In the genomic region with DNA sequence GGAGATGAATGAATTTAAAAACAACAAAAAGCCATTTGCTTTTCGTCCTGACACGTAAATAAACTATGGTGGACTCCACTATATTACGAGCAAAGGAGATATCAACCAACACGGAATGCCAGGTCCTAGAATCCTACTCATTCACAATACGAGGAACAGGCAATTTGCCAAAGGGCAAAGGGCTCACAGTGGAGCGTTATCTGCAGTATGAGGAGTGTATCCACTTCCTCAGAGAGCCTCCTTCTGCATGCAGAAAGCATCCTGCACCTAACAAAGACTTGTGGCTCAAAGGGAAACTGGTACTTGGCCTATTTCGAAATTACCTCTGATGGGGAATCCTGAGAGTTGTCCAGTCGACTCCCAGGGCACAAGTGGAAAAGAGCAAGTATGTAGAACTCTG, we compare ENCODE assay signal across 13 mouse cellular contexts.
A peak's percentile ranks its signal among the peaks of the same experiment; 100 is the strongest.
DNase-seq lines count a peak whose midpoint lies in the region; ATAC-seq and TF ChIP-seq lines count a peak whose summit lies in the region.
"Had no signal": no experiment of that assay in that cellular context is flagged by ENCODE, and none has a peak within 500 bp of the region (broad histone marks: within the 10 kb centered on the region; RNA-seq: fewer than 3 reads in every experiment).

No protein-coding gene starts in this region.

- WGBS in heart, embryonic 12.5 days, result 30% methylated on average over 8 of the region's 8 CpGs
- 46% methylated on average over 8 of the region's 8 CpGs for whole genome bisulfite sequencing in heart, embryonic 10.5 days
- 18% methylated on average over 8 of the region's 8 CpGs for WGBS in intestine, postnatal 0 days

- H3K4me3 ChIP-seq in heart, embryonic 12.5 days, result no peak overlapping the region
- H3K4me3 ChIP-seq in heart, embryonic 10.5 days, result no peak overlapping the region
- no peak overlapping the region for H3K4me3 ChIP-seq in intestine, postnatal 0 days (ENCODE audit: low read depth, low read length)
- no peak overlapping the region for H3K4me3 ChIP-seq in gastrocnemius, adult 2 months
- H3K4me3 ChIP-seq: layer of hippocampus, adult 2 months had no signal

- no peaks in the 10 kb centered on the region for H3K27me3 ChIP-seq in heart, embryonic 12.5 days (replicated peaks)
- H3K27me3 ChIP-seq in heart, embryonic 10.5 days (ENCODE audit: insufficient read depth, poor library complexity, severe bottlenecking), result no peaks in the 10 kb centered on the region
- H3K27me3 ChIP-seq in intestine, postnatal 0 days (replicated peaks; ENCODE audit: control insufficient read depth, insufficient read depth, low read length), result no peaks in the 10 kb centered on the region

- no peaks in the 10 kb centered on the region for H3K36me3 ChIP-seq in heart, embryonic 12.5 days
- no peaks in the 10 kb centered on the region for H3K36me3 ChIP-seq in heart, embryonic 10.5 days
- H3K36me3 ChIP-seq in intestine, postnatal 0 days (ENCODE audit: control insufficient read depth, insufficient read depth), result no peaks in the 10 kb centered on the region

- DNase-seq in heart, embryonic 10.5 days (ENCODE audit: low spot score), result no peak
- peak; percentile 13 for DNase-seq in adrenal gland, postnatal 25 days
- DNase-seq in lung, postnatal 36 days, result peak; percentile 75
- DNase-seq in spleen, adult 18-20 months, result no peak
- no peak for DNase-seq in gastrocnemius, adult 2 months
- DNase-seq in cerebellum, postnatal 4 days (ENCODE audit: low spot score in 2 of 2), result no peak
- DNase-seq: cerebellum, postnatal 36 days; gastrocnemius, postnatal 10 days; liver, postnatal 0 days; thymus, adult 2 months had no signal

- intact Hi-C loops in gastrocnemius, adult 2 months (cut with DNase I), result no loop called here

- TF ChIP-seq CTCF in intestine, postnatal 0 days (IDR thresholded peaks at IDR 0.05; ENCODE audit: low read depth), result no peak
- TF ChIP-seq CTCF in gastrocnemius, adult 2 months (IDR thresholded peaks at IDR 0.05), result no peak

- H3K4me1 ChIP-seq in heart, embryonic 12.5 days (replicated peaks), result peaks cover 58% of the 10 kb centered on the region
- peaks cover 64% of the 10 kb centered on the region for H3K4me1 ChIP-seq in heart, embryonic 10.5 days
- peaks cover 4% of the 10 kb centered on the region for H3K4me1 ChIP-seq in intestine, postnatal 0 days (replicated peaks; ENCODE audit: control insufficient read depth, insufficient read depth, low read length)

- H3K4me2 ChIP-seq in heart, embryonic 12.5 days, result no peak overlapping the region
- no peak overlapping the region for H3K4me2 ChIP-seq in intestine, postnatal 0 days (replicated peaks; ENCODE audit: low read depth)

- no peak overlapping the region for H3K27ac ChIP-seq in heart, embryonic 12.5 days (ENCODE audit: poor library complexity, severe bottlenecking)
- H3K27ac ChIP-seq in heart, embryonic 10.5 days, result no peak overlapping the region
- H3K27ac ChIP-seq in intestine, postnatal 0 days (ENCODE audit: low read depth, low read length), result no peak overlapping the region
- H3K27ac ChIP-seq in gastrocnemius, adult 2 months, result no peak overlapping the region
- H3K27ac ChIP-seq: layer of hippocampus, adult 2 months had no signal

- ATAC-seq in heart, embryonic 12.5 days (ENCODE audit: insufficient number of reproducible peaks, low FRiP score), result peak; percentile 57
- ATAC-seq in intestine, postnatal 0 days, result peak; percentile 85
- ATAC-seq: liver, postnatal 0 days had no signal

- no peak overlapping the region for H3K9ac ChIP-seq in heart, embryonic 12.5 days
- H3K9ac ChIP-seq in intestine, postnatal 0 days (ENCODE audit: low read depth, low read length), result no peak overlapping the region
- H3K9ac ChIP-seq: liver, postnatal 0 days had no signal

- H3K9me3 ChIP-seq in heart, embryonic 12.5 days (replicated peaks), result no peaks in the 10 kb centered on the region
- no peaks in the 10 kb centered on the region for H3K9me3 ChIP-seq in heart, embryonic 10.5 days
- no peaks in the 10 kb centered on the region for H3K9me3 ChIP-seq in intestine, postnatal 0 days (ENCODE audit: control insufficient read depth)

Comparison
In these comparisons a context has a peak if more than half of its experiments do, and no peak if none do; other contexts are left out.
1. DNase-seq: peak in adrenal gland, postnatal 25 days (single experiment) and lung, postnatal 36 days (single experiment); none in heart, embryonic 10.5 days (single experiment), spleen, adult 18-20 months (0 of 2), gastrocnemius, adult 2 months (single experiment) and cerebellum, postnatal 4 days (0 of 2).